Mouse (Mus musculus) lung, embryonic 16.5 days (tissue): ENCODE measurements around the gene Tmem120a. TPM values are rescaled to one million over a fixed set of nuclear protein-coding genes. Genes with fewer than 3 reads are reported as not detected.

Experiments used
- ATAC-seq: fragments of 200-750 bp; cut with Nextera tagmentation; 2 replicates; pipeline ENCODE4 v1.8.0; 2017; ENCODE audit warnings: low read depth, mild to moderate bottlenecking, moderate library complexity
- H3K27ac ChIP-seq: fragments of 300-500 bp; sonication (generic); 2 replicates; pipeline ENCODE4 v1.5.1; 2014; ENCODE audit warnings: mild to moderate bottlenecking, control low read depth, low read length
- H3K27me3 ChIP-seq: fragments of 300-500 bp; sonication (generic); 2 replicates; pipeline ENCODE4 v1.6.1; 2014; ENCODE audit warnings: low read depth, low read length, mixed read lengths; ENCODE audit not compliant: control insufficient read depth, insufficient read depth
- H3K36me3 ChIP-seq: fragments of 300-500 bp; sonication (generic); 2 replicates; pipeline ENCODE4 v1.6.1; 2014; ENCODE audit warnings: low read length; ENCODE audit not compliant: control insufficient read depth, insufficient read depth
- H3K4me1 ChIP-seq: fragments of 300-500 bp; sonication (generic); replicated peaks from 2 replicates; pipeline ENCODE4 v1.6.1; 2014; ENCODE audit warnings: low read length, mixed read lengths; ENCODE audit not compliant: control insufficient read depth, insufficient read depth
- H3K4me2 ChIP-seq: fragments of 300-500 bp; sonication (generic); 2 replicates; pipeline ENCODE4 v1.6.1; 2014; ENCODE audit warnings: low read depth, low read length, control low read depth
- H3K4me3 ChIP-seq: fragments of 300-500 bp; sonication (generic); 2 replicates; pipeline ENCODE4 v1.5.1; 2014; ENCODE audit warnings: mild to moderate bottlenecking, low read length, control low read depth
- H3K9ac ChIP-seq: fragments of 300-500 bp; sonication (generic); 2 replicates; pipeline ENCODE4 v1.6.1; 2014; ENCODE audit warnings: low read length, control low read depth
- H3K9me3 ChIP-seq: fragments of 300-500 bp; sonication (generic); 2 replicates; pipeline ENCODE4 v1.6.1; 2016; ENCODE audit warnings: low read length; ENCODE audit not compliant: control insufficient read depth
- WGBS: fragments of 180-500 bp; shearing (Covaris S2); extraction: QIAGEN DNeasy Blood & Tissue Kit; methylation state at CpG from one replicate; pipeline ENCODE4 v1.1.7; 2014; 5-methylcytosine and 5-hydroxymethylcytosine counted together
- polyA plus RNA-seq: library from polyadenylated mRNA; unstranded; fragments of >200 nt; fragmentation: Nextera tagmentation; extraction: Ambion mirVana; gene quantifications from 2 replicates; pipeline ENCODE4 v1.2.1, GENCODE M21; 2015

Tmem120a gene
- polyA plus RNA-seq, 1 experiment from 2014 or later, result 37.9 TPM

DNA sequence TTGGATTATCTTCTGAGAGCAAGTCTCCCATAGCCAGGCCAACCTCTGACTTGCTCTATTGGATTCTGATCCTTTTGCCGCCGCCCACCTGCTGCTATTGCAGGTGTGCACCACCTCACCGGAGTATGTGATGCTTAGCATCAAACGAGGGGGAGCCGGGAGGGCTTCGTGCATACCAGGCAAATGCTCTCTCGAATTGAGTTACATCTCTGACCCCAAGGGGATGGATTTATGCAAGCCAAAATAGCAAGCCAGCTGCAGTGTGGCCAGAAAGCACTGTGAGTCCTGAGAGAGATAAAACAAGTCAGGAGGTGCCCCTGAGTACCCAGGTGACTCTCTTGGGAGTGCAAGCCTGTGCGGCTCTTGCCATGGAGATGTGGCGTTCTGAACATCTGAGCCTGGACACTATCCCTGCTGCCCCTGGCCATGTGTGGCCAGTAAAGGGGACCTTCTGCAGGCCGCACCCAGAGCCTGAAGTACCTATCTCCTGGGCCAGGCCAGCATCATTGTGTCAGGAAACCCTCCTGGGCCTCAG is 24.6 kb downstream of the Tmem120a start:
- Histone ChIP-seq H3K4me3 (no peak overlapping the region), H3K4me2 (no peak overlapping the region), H3K9ac (no peak overlapping the region), H3K4me1 (peaks cover 7% of the 10 kb centered on the region), H3K9me3 (no peaks in the 10 kb centered on the region), H3K27me3 (no peaks in the 10 kb centered on the region), H3K36me3 (peaks cover 5% of the 10 kb centered on the region), H3K27ac (no peak overlapping the region)
- 89% methylated on average over 10 of the region's 10 CpGs for WGBS
- no peak for ATAC-seq

DNA sequence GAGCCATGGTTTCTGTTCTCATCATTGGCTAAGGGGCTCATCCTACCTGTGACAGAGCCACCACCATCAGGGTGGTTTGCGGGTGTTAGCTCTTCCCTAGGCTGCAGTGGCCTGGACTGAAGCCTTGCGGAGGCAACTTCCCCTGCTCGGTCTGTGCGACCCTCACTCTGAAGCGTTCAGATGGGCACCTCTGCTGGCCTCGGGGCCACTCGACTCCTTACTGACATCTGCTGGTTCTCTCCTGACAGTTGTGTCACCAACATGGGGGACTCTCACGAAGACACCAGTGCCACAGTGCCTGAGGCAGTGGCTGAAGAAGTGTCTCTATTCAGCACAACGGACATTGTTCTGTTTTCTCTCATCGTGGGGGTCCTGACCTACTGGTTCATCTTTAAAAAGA is 28.6 kb downstream of the Tmem120a start:
- Histone ChIP-seq H3K9me3 (no peaks in the 10 kb centered on the region), H3K4me1 (peaks cover 13% of the 10 kb centered on the region), H3K36me3 (peaks cover 5% of the 10 kb centered on the region), H3K4me2 (no peak overlapping the region), H3K27ac (no peak overlapping the region), H3K4me3 (no peak overlapping the region), H3K9ac (no peak overlapping the region), H3K27me3 (no peaks in the 10 kb centered on the region)
- ATAC-seq, result no peak
- WGBS, result 61% methylated on average over 10 of the region's 10 CpGs

DNA sequence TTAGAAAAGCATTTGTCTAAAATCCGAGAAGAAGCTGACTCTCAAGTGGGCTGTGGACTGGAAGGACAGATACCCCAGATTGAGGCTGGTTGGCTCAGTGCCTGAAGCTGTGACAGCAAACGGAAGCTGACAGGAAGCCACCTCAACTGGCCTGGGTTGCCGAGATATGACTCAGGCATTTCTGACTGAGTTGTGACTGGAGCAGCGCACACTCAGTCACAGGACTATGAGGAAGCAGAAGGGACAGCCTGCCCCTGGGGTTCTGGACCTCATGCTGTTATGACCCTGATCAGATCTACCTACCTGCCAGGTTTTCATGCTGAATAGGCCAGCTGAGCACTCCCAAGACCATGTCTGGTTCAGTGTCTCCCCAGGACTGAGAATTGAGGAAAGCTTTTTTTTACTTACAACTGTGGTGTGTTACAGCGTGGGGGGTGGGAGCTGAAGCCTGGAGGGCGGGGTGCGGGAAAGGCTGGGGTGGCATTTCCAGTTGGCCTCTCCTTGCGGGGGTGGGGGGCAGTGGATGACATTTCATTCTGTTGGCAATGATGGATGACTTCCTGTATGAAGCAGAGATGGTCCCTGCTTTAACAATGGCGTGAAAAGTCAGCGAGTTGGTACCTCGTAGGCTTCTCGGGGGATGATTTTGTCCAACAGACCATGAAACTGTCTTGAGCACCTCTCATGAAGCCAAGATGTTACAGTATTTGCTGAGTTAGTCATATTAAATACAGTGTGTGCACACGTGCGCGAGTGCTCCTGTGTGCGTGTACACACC is 30.6 kb downstream of the Tmem120a start:
- H3K27ac ChIP-seq, result no peak overlapping the region
- H3K9me3 ChIP-seq, result no peaks in the 10 kb centered on the region
- H3K4me2 ChIP-seq, result no peak overlapping the region
- H3K27me3 ChIP-seq, result no peaks in the 10 kb centered on the region
- peaks cover 7% of the 10 kb centered on the region for H3K36me3 ChIP-seq
- H3K4me1 ChIP-seq, result peaks cover 13% of the 10 kb centered on the region
- no peak overlapping the region for H3K4me3 ChIP-seq
- H3K9ac ChIP-seq, result no peak overlapping the region
- peak; percentile 77 for ATAC-seq
- 40% methylated on average over 16 of the region's 16 CpGs for WGBS

DNA sequence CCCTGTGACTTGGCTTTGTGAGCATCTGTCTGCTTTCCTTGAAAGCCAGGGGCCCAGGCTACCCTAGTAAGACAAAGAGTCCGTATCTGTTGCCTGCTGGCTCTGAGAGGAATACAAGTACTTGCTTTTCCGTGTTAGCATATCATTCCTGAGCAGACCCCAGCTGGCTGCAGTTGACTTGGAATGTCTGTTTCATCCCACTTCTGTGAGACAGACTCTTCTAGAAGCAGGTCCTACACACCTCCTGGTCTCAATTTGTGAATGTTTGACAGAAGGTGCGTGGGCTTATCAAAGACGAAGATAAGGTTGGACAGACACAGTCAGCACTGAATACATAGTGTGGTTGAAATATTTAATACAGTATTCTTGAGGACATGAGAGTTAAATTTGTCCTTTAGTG is 31.4 kb downstream of the Tmem120a start:
- Histone ChIP-seq H3K4me3 (no peak overlapping the region), H3K4me1 (peaks cover 13% of the 10 kb centered on the region), H3K27me3 (no peaks in the 10 kb centered on the region), H3K9ac (no peak overlapping the region), H3K36me3 (peaks cover 7% of the 10 kb centered on the region), H3K9me3 (no peaks in the 10 kb centered on the region), H3K4me2 (no peak overlapping the region), H3K27ac (no peak overlapping the region)
- no peak for ATAC-seq
- 40% methylated on average over 4 of the region's 4 CpGs for WGBS

DNA sequence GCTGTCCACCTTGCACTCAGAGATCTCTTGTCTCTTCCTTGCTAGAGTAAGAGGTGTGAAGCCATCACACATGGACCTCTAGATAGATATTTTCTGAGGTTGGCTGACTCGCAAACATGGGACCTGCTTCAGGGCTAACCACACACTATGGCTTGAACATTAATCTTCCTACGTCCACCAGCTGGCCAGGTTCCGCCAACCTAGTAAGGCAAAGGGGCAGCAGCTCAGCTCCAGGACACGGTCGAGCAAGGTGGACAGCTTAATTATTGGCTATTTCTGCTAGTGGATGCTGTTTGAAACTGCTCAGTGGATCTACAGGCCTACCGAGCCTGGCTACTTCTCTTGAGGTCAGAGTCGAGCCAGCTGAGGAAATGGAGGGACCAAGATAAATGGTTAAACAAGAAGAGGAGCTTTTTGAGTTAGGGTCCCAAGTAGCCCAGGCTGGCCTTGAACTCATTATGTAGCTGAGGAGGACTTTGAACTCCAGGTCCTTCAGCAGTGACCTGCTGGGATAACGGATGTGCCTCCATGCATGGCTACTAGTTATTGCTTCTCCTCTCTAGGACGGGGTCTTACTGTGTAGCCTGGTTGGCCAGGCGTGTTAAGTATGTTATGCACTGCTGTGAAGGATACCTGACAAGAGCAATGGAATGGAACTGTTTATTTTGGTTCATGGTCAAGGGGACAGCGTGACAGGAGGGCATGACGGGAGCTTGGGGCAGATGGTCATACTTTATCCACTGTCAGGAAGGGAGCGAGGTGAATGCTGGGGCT is 32.5 kb downstream of the Tmem120a start:
- H3K9me3 ChIP-seq, result no peaks in the 10 kb centered on the region
- H3K27me3 ChIP-seq, result no peaks in the 10 kb centered on the region
- H3K9ac ChIP-seq, result no peak overlapping the region
- H3K4me2 ChIP-seq, result no peak overlapping the region
- no peak overlapping the region for H3K27ac ChIP-seq
- H3K4me3 ChIP-seq, result no peak overlapping the region
- H3K36me3 ChIP-seq, result peaks cover 9% of the 10 kb centered on the region
- H3K4me1 ChIP-seq, result peaks cover 13% of the 10 kb centered on the region
- no peak for ATAC-seq
- 84% methylated on average over 13 of the region's 13 CpGs for WGBS

DNA sequence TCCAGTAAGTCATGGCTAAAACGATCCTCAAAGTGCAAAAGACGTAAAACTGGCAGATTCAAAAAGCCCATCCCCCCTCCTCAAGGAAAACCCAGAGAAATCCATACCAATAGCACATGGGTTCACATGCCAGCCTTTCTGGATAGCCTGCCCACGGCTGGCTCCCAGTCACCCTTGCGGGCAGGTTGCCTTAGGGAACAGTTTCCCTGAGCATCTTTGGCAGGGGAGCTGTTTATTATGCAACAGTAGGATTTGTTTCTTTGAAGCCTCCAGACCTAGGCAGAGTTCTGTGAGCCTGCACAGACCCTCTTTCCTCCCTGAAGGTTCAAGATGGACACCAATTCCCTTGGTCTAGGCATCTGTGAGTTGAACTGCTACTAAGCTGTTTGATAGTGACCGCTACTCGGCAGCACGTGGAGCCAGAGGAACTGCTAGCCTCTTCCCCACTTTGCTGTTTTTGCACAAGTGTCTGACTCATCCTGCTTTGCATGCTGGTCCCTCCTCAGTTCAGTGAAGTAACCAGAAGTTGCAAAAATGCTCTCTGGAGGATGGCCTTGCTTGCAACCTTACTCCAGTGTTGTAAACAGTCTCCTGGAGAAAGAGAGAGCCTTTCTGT is 33.5 kb downstream of the Tmem120a start:
- H3K4me2 ChIP-seq, result no peak overlapping the region
- H3K36me3 ChIP-seq, result peaks cover 4% of the 10 kb centered on the region; the same call in 1 of the 2 replicates
- H3K4me3 ChIP-seq, result no peak overlapping the region
- no peak overlapping the region for H3K9ac ChIP-seq
- no peaks in the 10 kb centered on the region for H3K27me3 ChIP-seq
- H3K27ac ChIP-seq, result no peak overlapping the region
- no peaks in the 10 kb centered on the region for H3K9me3 ChIP-seq
- no peak for ATAC-seq
- WGBS, result 75% methylated on average over 7 of the region's 7 CpGs
- H3K4me1 ChIP-seq, result peaks cover 13% of the 10 kb centered on the region

DNA sequence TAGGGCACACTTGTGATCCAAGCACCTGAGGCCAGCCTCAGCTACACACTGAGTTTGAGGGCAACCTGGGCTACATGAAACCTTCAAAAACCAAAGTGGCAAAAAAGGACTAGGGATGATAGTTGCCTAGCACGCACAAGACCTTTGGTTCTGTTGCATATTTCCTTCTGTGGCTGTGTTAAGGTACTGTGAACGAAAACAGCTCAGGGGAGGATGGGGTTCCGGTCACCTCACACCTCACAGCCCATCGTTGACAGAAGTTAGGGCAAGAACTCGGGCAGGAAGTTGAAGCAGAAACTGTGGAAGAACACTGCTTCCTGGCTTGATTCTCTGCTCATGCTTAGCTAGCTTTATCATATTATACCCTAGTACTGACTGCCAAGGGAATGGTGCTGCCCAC is 34.5 kb downstream of the Tmem120a start:
- Histone ChIP-seq H3K4me3 (no peak overlapping the region), H3K9me3 (no peaks in the 10 kb centered on the region), H3K27me3 (no peaks in the 10 kb centered on the region), H3K4me1 (peaks cover 13% of the 10 kb centered on the region), H3K4me2 (no peak overlapping the region), H3K9ac (no peak overlapping the region), H3K27ac (no peak overlapping the region), H3K36me3 (peaks cover 4% of the 10 kb centered on the region; the same call in 1 of the 2 replicates)
- 87% methylated on average over 5 of the region's 5 CpGs for WGBS
- ATAC-seq, result no peak

DNA sequence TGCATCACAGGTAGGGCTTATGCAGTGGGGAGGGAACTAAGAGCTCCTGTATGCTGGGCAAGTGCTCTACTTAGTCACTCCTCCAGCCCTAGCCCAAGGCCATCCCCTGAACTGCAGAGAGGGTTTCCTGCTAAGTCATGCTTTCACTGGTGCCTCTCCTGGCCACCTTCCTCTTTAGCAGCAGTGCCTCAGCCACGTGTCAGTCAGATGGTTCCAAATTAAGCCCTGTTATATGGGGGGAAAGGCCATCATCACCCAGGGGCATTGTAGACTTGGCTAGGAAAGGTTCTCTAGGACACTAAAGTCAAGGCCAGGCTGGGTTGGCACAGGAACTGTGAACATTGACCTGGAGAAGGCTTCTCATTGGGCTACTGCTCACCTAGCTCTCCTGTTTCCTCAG is 36.4 kb downstream of the Tmem120a start:
- WGBS, result 55% methylated on average over 1 of the region's 1 CpGs
- Histone ChIP-seq H3K9me3 (no peaks in the 10 kb centered on the region), H3K4me1 (peaks cover 2% of the 10 kb centered on the region), H3K27ac (no peak overlapping the region), H3K9ac (no peak overlapping the region), H3K36me3 (peaks cover 4% of the 10 kb centered on the region; the same call in 1 of the 2 replicates), H3K27me3 (no peaks in the 10 kb centered on the region), H3K4me2 (no peak overlapping the region), H3K4me3 (no peak overlapping the region)
- no peak for ATAC-seq

DNA sequence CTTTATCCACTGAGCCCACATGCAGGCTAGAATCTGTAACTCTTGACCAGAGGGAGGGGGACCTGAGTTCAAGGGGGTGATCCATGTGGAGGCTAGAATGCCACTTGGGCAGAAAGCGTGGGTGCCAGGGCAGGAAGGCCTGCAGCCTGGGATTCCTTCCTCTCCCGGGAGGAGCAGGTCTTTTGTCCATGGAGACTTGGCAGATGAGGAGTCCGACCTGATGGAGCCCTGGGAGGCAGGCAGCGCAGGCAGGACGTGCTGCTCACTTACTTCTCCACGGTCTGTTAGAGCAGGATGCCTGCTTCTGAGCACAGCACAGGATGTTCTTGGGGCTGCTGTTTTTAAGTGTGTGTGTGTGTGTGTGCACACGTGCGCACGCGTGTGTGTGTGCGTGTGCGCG is 37.2 kb downstream of the Tmem120a start:
- Histone ChIP-seq H3K9me3 (no peaks in the 10 kb centered on the region), H3K4me2 (no peak overlapping the region), H3K4me3 (no peak overlapping the region), H3K27ac (no peak overlapping the region), H3K9ac (no peak overlapping the region), H3K4me1 (peaks cover 7% of the 10 kb centered on the region), H3K27me3 (no peaks in the 10 kb centered on the region), H3K36me3 (peaks cover 4% of the 10 kb centered on the region; the same call in 1 of the 2 replicates)
- no peak for ATAC-seq
- 93% methylated on average over 13 of the region's 13 CpGs for WGBS
